Mouse (Mus musculus): ENCODE results near the gene Krtap28-13.

Gene Krtap28-13

GRCm38 (mm10) chr1:83091268-83091667 lies 30.5 kb downstream of the Krtap28-13 start:
- 60% methylated on average over 3 of the region's 3 CpGs for WGBS

GRCm38 (mm10) chr1:83096935-83097334 lies 36.2 kb downstream of the Krtap28-13 start:
- WGBS = 83% methylated on average over 4 of the region's 4 CpGs

- 71% methylated on average over 2 of the region's 2 CpGs for WGBS
Observed at GRCm38 (mm10) chr1:83099160-83099559, 38.4 kb downstream of the Krtap28-13 start.

- WGBS = 70% methylated on average over 7 of the region's 7 CpGs
Observed at GRCm38 (mm10) chr1:83099580-83100137, 38.9 kb downstream of the Krtap28-13 start.

- WGBS = 57% methylated on average over 3 of the region's 3 CpGs
Observed at GRCm38 (mm10) chr1:83101891-83102290, 41.2 kb downstream of the Krtap28-13 start.

GRCm38 (mm10) chr1:83105464-83105863 lies 44.7 kb downstream of the Krtap28-13 start:
- WGBS = 77% methylated on average over 1 of the region's 1 CpGs

- WGBS = 87% methylated on average over 5 of the region's 5 CpGs
Observed at GRCm38 (mm10) chr1:83107410-83107978, 46.8 kb downstream of the Krtap28-13 start.
